Mouse (Mus musculus): ENCODE measurements around the gene Tsc2. TPM values are rescaled to one million over a fixed set of nuclear protein-coding genes. Genes with fewer than 3 reads are reported as not detected.

Tsc2 gene
- polyA plus RNA-seq, 1 experiment from 2014 or later = 65.8 TPM

DNA sequence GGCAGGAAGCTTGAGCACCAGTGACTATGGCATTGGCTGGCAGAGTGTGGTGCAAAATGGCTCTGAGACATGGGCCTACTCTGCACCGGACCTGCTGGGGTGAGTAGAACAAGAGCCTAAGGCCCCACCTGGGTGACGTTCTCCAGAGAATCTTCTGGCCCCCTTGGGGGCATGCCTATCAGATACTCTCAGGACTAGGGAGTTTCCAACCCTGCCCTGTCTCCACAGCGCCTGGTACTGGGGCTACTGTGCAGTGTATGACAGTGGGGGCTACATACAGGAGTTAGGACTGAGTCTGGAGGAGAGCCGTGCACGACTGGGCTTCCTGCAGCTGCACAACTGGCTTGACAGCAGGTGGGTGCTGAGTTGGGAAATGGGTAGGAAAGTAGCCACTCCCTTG lies 39.2 kb downstream of the Tsc2 start:
- no peak overlapping the region for H3K4me2 ChIP-seq (ENCODE audit: low read length)
- ATAC-seq = no peak
- WGBS = 94% methylated on average over 5 of the region's 5 CpGs
- no peaks in the 10 kb centered on the region for H3K27me3 ChIP-seq (replicated peaks; ENCODE audit: control insufficient read depth, insufficient read depth, low read length)
- no peak overlapping the region for H3K27ac ChIP-seq (ENCODE audit: low read depth, low read length)
- H3K9ac ChIP-seq (ENCODE audit: low read depth, low read length) = no peak overlapping the region
- H3K9me3 ChIP-seq (ENCODE audit: control insufficient read depth, low read length) = no peaks in the 10 kb centered on the region
- peaks cover 69% of the 10 kb centered on the region for H3K36me3 ChIP-seq (ENCODE audit: control insufficient read depth, insufficient read depth, low read length)
- H3K4me3 ChIP-seq (ENCODE audit: low read length) = no peak overlapping the region
- H3K4me1 ChIP-seq (ENCODE audit: control insufficient read depth, insufficient read depth, low read depth, low read length) = no peaks in the 10 kb centered on the region

DNA sequence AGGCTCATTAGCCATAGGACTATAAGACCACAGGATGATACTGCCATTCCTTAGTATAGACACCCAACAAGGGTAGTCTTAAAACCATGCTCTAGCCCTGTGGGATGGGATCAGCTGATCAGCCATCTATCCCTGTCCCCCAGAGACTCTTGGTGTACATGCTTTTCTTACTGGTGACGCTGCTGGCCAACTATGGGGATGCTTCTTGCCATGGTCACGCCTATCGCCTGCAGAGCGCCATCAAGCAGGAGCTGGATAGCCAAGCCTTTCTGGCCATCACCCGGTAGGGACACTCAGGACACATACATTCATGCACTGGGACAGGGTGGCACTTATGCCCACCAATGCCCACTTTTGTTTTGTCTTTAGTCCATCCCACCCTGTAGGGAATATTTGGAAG lies 40.7 kb downstream of the Tsc2 start:
- H3K9me3 ChIP-seq (ENCODE audit: control insufficient read depth, low read length) = no peaks in the 10 kb centered on the region
- 93% methylated on average over 5 of the region's 5 CpGs for WGBS
- no peak overlapping the region for H3K9ac ChIP-seq (ENCODE audit: low read depth, low read length)
- no peak overlapping the region for H3K4me3 ChIP-seq (ENCODE audit: low read length)
- no peaks in the 10 kb centered on the region for H3K4me1 ChIP-seq (ENCODE audit: control insufficient read depth, insufficient read depth, low read depth, low read length)
- no peak for ATAC-seq
- no peak overlapping the region for H3K27ac ChIP-seq (ENCODE audit: low read depth, low read length)
- H3K36me3 ChIP-seq (ENCODE audit: control insufficient read depth, insufficient read depth, low read length) = peaks cover 68% of the 10 kb centered on the region
- no peak overlapping the region for H3K4me2 ChIP-seq (ENCODE audit: low read length)
- H3K27me3 ChIP-seq (replicated peaks; ENCODE audit: control insufficient read depth, insufficient read depth, low read length) = no peaks in the 10 kb centered on the region

GRCm38 (mm10) chr17:24590943-24591342 lies 41.5 kb downstream of the Tsc2 start:
- Histone ChIP-seq H3K9ac (ENCODE audit: low read depth, low read length) (no peak overlapping the region), H3K4me1 (ENCODE audit: control insufficient read depth, insufficient read depth, low read depth, low read length) (no peaks in the 10 kb centered on the region), H3K9me3 (ENCODE audit: control insufficient read depth, low read length) (no peaks in the 10 kb centered on the region), H3K4me2 (ENCODE audit: low read length) (no peak overlapping the region), H3K36me3 (ENCODE audit: control insufficient read depth, insufficient read depth, low read length) (peaks cover 67% of the 10 kb centered on the region), H3K27ac (ENCODE audit: low read depth, low read length) (no peak overlapping the region), H3K27me3 (replicated peaks; ENCODE audit: control insufficient read depth, insufficient read depth, low read length) (no peaks in the 10 kb centered on the region), H3K4me3 (ENCODE audit: low read length) (no peak overlapping the region)
- WGBS = 86% methylated on average over 3 of the region's 3 CpGs
- no peak for ATAC-seq

GRCm38 (mm10) chr17:24586532-24586931 lies 45.9 kb downstream of the Tsc2 start:
- 95% methylated on average over 4 of the region's 4 CpGs for WGBS

GRCm38 (mm10) chr17:24584520-24584919 lies 47.9 kb downstream of the Tsc2 start:
- Histone ChIP-seq H3K9me3 (ENCODE audit: control insufficient read depth, low read length) (no peaks in the 10 kb centered on the region), H3K9ac (ENCODE audit: low read depth, low read length) (no peak overlapping the region), H3K4me2 (ENCODE audit: low read length) (no peak overlapping the region), H3K27me3 (replicated peaks; ENCODE audit: control insufficient read depth, insufficient read depth, low read length) (no peaks in the 10 kb centered on the region), H3K4me3 (ENCODE audit: low read length) (no peak overlapping the region), H3K4me1 (ENCODE audit: control insufficient read depth, insufficient read depth, low read depth, low read length) (no peaks in the 10 kb centered on the region), H3K27ac (ENCODE audit: low read depth, low read length) (no peak overlapping the region), H3K36me3 (ENCODE audit: control insufficient read depth, insufficient read depth, low read length) (peaks cover 65% of the 10 kb centered on the region)
- ATAC-seq = no peak
- 89% methylated on average over 3 of the region's 3 CpGs for WGBS

More at GRCm38 (mm10) chr17:24586532-24586931, 45.9 kb downstream of the Tsc2 start:
- H3K4me3 ChIP-seq (ENCODE audit: low read length) = no peak overlapping the region
- H3K27ac ChIP-seq (ENCODE audit: low read depth, low read length) = no peak overlapping the region
- H3K4me2 ChIP-seq (ENCODE audit: low read length) = no peak overlapping the region
- no peak for ATAC-seq
- H3K36me3 ChIP-seq (ENCODE audit: control insufficient read depth, insufficient read depth, low read length) = peaks cover 60% of the 10 kb centered on the region
- H3K4me1 ChIP-seq (ENCODE audit: control insufficient read depth, insufficient read depth, low read depth, low read length) = no peaks in the 10 kb centered on the region
- no peaks in the 10 kb centered on the region for H3K27me3 ChIP-seq (replicated peaks; ENCODE audit: control insufficient read depth, insufficient read depth, low read length)
- H3K9ac ChIP-seq (ENCODE audit: low read depth, low read length) = no peak overlapping the region
- H3K9me3 ChIP-seq (ENCODE audit: control insufficient read depth, low read length) = no peaks in the 10 kb centered on the region

DNA sequence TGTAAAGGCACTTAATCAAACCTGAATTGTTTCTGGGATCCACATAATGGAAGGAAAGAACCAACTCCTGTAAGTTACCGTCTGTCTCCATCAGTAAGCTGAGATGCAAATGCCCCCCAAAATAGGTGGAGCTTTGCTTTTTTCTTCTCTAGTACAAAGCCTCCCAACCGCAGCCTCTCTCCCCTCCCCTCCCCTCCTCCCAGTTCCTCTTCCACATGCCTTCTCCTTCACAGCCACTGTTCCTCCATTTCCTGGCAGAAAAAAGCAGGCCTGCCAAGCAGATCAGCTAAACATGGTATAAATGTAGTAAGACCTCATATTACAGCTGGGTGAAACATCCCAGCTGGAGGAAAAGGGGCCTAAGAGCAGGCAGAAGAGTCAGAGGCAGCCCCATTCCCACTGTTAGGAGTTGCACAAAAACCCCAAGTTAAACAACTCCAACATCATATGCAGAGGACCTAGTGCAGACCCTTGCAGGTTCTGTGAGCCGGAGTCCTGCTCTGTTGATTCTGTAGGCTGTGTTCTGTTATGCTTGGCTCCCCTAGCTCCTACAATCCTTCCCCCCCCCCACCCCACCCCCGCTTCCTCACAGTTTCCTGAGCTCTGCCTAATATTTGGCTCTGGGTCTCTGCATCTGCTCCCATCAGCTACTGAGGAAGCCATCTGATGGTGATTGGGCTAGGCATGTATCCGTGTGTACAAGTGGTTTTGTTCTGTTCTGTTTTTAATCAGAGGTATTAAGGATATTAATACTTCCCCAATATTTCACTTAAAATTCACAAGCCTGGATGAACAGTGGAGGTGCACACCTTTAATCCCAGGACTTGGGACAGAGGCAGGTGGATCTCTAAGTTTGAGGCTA lies 48.6 kb downstream of the Tsc2 start:
- Histone ChIP-seq H3K27me3 (replicated peaks; ENCODE audit: control insufficient read depth, insufficient read depth, low read length) (no peaks in the 10 kb centered on the region), H3K9ac (ENCODE audit: low read depth, low read length) (no peak overlapping the region; the same call in 1 of the 2 replicates), H3K36me3 (ENCODE audit: control insufficient read depth, insufficient read depth, low read length) (peaks cover 63% of the 10 kb centered on the region), H3K9me3 (ENCODE audit: control insufficient read depth, low read length) (no peaks in the 10 kb centered on the region), H3K4me2 (ENCODE audit: low read length) (no peak overlapping the region), H3K27ac (ENCODE audit: low read depth, low read length) (no peak overlapping the region), H3K4me3 (ENCODE audit: low read length) (no peak overlapping the region), H3K4me1 (ENCODE audit: control insufficient read depth, insufficient read depth, low read depth, low read length) (no peaks in the 10 kb centered on the region)
- WGBS = 73% methylated on average over 5 of the region's 5 CpGs
- ATAC-seq = no peak

DNA sequence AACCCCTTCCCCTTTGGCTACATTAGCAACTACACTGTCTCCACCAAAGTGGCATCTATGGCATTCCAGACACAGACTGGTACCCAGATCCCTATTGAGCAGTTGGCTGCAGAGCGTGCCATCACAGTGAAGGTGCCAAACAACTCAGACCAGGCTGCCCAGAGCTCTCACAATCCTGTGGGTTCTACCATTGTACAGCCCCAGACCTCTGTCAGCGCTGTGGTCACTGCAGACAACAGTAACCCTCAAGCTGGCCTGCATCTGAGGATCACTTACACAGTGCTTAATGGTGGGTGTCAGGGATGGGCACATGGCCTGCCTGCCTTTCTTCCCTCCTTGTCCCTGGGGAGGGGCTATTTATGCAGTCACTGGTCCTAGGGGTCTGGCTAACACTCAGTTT lies 52.1 kb downstream of the Tsc2 start:
- WGBS = 100% methylated on average over 2 of the region's 2 CpGs
- H3K4me3 ChIP-seq (ENCODE audit: low read length) = no peak overlapping the region

DNA sequence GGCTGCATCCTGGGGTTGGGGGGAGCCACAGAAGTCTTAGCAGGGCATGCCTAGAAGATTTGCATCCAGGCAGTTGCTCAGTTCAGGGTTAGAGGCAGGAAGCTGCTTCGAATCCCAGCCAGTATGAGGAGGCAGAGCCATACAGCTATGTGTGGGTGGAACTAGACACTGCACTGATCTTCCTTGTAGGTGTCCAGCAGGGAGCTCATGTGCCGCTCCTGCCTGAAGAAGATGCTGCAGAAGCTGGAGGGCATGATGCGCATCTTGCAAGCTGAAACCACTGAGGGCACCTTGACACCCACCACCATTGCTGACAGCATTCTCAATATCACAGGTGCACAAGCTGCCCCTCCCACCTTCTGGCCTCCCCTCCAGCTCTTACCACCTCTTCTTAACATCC lies 52.9 kb downstream of the Tsc2 start:
- no peak overlapping the region for H3K4me3 ChIP-seq (ENCODE audit: low read length)
- no peak overlapping the region for H3K9ac ChIP-seq (ENCODE audit: low read depth, low read length)
- 89% methylated on average over 3 of the region's 3 CpGs for WGBS
- ATAC-seq = no peak
- peaks cover 58% of the 10 kb centered on the region for H3K36me3 ChIP-seq (ENCODE audit: control insufficient read depth, insufficient read depth, low read length)
- no peak overlapping the region for H3K4me2 ChIP-seq (ENCODE audit: low read length)
- no peaks in the 10 kb centered on the region for H3K4me1 ChIP-seq (ENCODE audit: control insufficient read depth, insufficient read depth, low read depth, low read length)
- H3K9me3 ChIP-seq (ENCODE audit: control insufficient read depth, low read length) = no peaks in the 10 kb centered on the region
- H3K27me3 ChIP-seq (replicated peaks; ENCODE audit: control insufficient read depth, insufficient read depth, low read length) = no peaks in the 10 kb centered on the region
- H3K27ac ChIP-seq (ENCODE audit: low read depth, low read length) = no peak overlapping the region

More for the DNA sequence above, 52.1 kb downstream of the Tsc2 start:
- peaks cover 57% of the 10 kb centered on the region for H3K36me3 ChIP-seq (ENCODE audit: control insufficient read depth, insufficient read depth, low read length)
- no peaks in the 10 kb centered on the region for H3K9me3 ChIP-seq (ENCODE audit: control insufficient read depth, low read length)
- H3K4me2 ChIP-seq (ENCODE audit: low read length) = no peak overlapping the region
- H3K27ac ChIP-seq (ENCODE audit: low read depth, low read length) = no peak overlapping the region
- no peaks in the 10 kb centered on the region for H3K4me1 ChIP-seq (ENCODE audit: control insufficient read depth, insufficient read depth, low read depth, low read length)
- H3K27me3 ChIP-seq (replicated peaks; ENCODE audit: control insufficient read depth, insufficient read depth, low read length) = no peaks in the 10 kb centered on the region
- no peak for ATAC-seq
- H3K9ac ChIP-seq (ENCODE audit: low read depth, low read length) = no peak overlapping the region

DNA sequence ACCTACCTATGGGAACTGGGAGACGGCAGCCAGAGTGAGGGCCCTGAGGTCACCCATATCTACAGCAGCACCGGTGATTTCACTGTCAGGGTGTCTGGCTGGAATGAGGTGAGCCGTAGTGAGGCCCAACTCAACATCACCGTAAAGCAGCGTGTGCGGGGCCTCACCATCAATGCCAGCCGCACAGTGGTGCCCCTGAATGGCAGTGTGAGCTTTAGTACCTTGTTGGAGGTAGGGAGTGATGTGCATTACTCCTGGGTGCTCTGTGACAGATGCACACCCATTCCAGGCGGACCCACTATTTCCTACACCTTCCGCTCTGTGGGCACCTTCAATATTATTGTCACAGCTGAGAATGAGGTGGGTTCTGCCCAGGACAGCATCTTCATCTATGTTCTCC lies 58.6 kb downstream of the Tsc2 start:
- H3K36me3 ChIP-seq (ENCODE audit: control insufficient read depth, insufficient read depth, low read length) = peaks cover 60% of the 10 kb centered on the region

More for the DNA sequence above, 58.6 kb downstream of the Tsc2 start:
- H3K27me3 ChIP-seq (replicated peaks; ENCODE audit: control insufficient read depth, insufficient read depth, low read length) = no peaks in the 10 kb centered on the region
- no peaks in the 10 kb centered on the region for H3K9me3 ChIP-seq (ENCODE audit: control insufficient read depth, low read length)
- no peak overlapping the region for H3K9ac ChIP-seq (ENCODE audit: low read depth, low read length)
- no peak overlapping the region for H3K4me2 ChIP-seq (ENCODE audit: low read length)
- H3K27ac ChIP-seq (ENCODE audit: low read depth, low read length) = no peak overlapping the region
- H3K4me3 ChIP-seq (ENCODE audit: low read length) = no peak overlapping the region
- ATAC-seq = no peak
- 93% methylated on average over 9 of the region's 9 CpGs for WGBS
- H3K4me1 ChIP-seq (ENCODE audit: control insufficient read depth, insufficient read depth, low read depth, low read length) = no peaks in the 10 kb centered on the region
